Mouse (Mus musculus) heart, postnatal 14 days (tissue): ENCODE measurements around the gene Baz2b. TPM values are rescaled to one million over a fixed set of nuclear protein-coding genes. Genes with fewer than 3 reads are reported as not detected.

Source experiments
- DNase-seq, 2 experiments: peaks; one replicate each; pipeline ENCODE4 v3.0.0; 2021 to 2022
- intact Hi-C: fragments of 180-260 bp; cut with DNase I; formaldehyde crosslinking; loops from one replicate; pipeline ENCODE4 v1.15.1; 2025
- total RNA-seq, 2 experiments: library from RNA; stranded (reverse); gene quantifications; 2 replicates each; pipeline ENCODE4 v1.2.3; 2021

Baz2b gene
- total RNA-seq, 2 experiments from 2014 or later, result 44.6 to 54.8 TPM

DNA sequence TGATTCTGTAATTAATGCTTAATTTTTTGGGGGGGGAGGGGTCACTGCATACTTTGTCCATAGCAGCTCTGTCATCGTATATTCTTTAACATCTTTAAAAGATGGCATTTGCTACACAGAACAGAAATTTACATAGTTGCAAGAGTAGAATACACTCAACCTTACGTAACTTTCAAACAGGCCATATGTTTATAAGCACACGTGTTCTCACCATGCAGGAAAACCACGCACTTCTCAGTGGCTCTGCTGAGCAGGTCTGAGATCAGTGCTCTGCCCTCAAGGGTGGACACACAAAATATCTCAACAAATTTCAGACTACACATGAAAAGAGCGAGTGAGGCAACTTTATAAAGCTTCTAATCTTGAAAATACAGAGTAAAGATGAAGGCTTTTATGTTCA, 235.7 kb downstream of the Baz2b start:
- intact Hi-C loops, result no loop called here
- DNase-seq, result no peak

DNA sequence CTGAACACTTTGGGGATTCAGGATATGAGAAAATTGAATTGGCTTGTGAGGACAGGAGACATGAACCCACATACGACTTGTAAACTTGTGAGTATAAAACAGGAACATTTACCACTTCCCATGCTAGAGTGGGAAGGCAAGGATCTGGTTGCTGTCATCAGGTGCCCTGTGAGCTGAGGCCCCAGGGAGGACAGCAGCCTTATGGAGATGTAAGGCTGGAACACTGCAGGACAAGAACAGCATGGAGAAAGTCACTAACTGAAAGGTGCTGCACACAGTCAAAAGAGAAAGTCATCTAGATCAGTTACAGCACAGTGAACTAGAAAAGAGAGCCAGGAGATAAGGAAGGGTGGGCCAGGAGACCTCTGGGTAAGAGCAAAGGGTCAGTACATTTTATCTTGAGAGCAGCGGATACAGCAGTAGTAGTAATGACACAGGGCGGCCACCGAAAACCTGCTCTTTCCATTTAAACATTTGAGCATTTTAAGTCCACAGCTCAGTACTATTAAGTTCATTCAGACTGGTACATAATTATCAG, 236.5 kb downstream of the Baz2b start:
- no peak for DNase-seq
- intact Hi-C loops, result no loop called here

DNA sequence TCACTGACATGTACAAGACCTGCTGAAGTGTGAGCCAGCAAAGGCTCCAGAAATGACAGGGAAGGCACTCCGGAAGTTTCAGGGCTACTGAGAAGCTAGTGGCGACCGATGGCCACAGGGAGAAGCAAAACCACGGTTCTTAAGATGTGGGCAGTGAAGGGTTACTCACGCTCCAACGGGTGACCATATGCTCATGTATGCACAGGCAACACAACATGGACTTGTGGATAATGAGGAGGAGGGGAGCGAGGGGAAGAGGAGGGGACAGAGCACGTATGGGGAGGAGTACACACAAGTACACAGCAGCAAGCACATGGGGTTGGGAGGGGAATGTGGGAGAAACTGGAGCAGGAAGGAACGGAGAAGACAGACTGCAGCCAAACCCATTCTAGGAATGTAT, 239.1 kb downstream of the Baz2b start:
- DNase-seq, result no peak
- intact Hi-C loops, result no loop called here

DNA sequence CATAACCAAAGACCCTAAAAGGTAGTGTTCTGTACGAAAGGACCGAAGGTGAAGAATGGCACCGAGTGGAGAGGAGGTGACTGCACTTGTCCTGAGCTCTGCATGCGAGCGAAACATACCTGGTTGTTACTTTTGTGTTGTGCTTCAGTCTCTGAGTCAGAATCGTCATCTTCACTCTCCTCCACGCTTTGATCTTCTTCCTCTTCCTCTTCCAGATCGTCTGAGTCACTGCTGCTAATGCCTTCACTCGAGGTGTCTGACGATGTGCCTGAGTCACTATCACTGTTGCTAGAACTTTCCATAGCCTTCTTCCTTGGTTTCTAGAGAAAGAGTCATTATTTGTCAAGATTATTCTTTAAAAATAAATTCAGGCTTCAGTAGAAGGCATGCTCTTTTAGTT, 240.5 kb downstream of the Baz2b start:
- no peak for DNase-seq
- intact Hi-C loops, result no loop called here

DNA sequence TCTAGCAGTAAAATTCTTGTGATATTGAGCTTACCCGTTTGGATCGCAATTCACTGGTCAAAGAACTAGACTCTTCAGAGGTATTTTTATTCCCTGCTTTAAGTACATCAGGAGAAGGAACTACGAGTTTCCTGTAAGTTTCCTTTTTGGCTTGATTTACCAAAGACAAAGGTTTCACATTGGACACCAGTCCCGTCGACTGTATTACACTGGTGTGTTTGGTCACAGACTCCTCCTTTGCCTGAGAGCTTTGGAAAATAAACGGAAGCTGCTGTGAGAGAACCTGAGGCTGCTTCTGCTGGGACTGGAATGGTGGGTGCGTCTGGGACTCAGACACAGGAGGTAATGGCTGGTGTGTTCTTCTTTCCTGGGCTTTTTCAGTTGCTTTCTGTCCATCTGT, 241.0 kb downstream of the Baz2b start:
- DNase-seq, result no peak
- intact Hi-C loops, result no loop called here

DNA sequence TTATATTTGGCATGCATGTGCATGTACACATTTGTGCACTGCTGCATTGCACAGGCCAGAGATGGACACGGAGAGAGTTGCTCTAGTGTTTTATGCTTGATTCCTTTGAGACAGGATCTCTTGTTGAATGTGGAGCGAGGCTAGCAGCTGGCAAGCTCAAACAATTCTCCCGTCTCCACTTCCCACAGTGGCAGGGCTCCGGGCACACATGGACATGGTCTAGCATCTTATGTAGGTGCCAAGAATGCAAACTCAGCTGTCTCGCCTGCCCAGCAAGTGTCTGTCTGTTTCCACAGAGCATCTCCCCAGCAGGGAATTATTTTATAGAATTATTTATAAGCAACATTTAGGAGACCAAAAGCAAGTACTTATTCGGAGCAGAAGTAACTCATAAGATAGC, 243.2 kb downstream of the Baz2b start:
- DNase-seq, result no peak
- intact Hi-C loops, result no loop called here

DNA sequence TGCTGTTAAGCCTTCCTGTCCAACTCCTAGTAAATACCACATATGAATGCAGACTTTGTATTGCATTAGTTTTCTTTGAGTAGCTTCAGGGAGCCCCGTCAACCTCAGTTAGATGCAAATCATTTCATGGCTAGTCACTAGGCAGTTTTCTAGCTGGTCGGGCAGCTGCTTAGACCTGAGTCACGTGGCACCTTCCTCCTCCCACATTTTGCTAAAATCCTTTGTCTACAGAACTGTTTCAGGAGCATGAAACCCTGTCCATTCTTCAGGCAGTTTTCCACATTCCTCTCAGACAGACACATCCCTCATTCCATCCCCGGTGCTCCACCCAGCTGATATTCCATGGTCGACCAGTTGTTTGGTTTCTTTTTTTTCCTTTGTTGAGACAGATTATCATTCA, 246.6 kb downstream of the Baz2b start:
- intact Hi-C loops, result no loop called here
- DNase-seq, result no peak

DNA sequence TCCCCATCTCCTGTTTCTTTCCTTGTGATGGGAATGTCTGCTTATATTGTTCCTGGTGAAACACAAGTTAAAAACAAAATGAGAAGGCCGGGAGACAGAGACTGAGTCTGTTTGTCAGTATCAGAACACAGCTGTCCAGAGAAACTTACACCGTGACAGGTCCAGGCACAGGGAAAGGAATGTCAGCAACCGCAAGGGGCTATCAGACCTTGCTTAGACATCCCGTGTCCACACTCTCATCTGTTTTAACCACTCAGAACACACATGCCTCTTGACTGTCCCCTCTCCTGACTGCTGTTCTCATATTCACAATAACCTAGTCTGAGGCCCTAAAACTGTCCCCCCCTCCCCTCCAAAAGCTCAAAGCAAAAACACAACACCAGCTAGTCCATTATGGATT, 247.1 kb downstream of the Baz2b start:
- DNase-seq, result no peak
- intact Hi-C loops, result no loop called here

DNA sequence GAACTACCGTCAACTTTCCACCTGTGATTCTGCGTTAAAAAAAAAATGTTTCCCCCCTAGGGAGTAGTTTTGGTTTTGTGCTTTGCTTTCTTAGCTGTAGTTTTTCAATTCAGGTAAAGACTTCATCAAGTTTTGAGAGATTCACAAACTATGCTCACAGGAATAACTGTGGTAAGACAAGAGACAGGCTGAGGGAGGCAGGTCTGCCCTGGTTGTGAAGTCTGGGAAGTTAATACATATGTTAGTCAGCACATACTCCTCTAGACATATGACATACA, 249.2 kb downstream of the Baz2b start:
- intact Hi-C loops, result no loop called here
- no peak for DNase-seq

DNA sequence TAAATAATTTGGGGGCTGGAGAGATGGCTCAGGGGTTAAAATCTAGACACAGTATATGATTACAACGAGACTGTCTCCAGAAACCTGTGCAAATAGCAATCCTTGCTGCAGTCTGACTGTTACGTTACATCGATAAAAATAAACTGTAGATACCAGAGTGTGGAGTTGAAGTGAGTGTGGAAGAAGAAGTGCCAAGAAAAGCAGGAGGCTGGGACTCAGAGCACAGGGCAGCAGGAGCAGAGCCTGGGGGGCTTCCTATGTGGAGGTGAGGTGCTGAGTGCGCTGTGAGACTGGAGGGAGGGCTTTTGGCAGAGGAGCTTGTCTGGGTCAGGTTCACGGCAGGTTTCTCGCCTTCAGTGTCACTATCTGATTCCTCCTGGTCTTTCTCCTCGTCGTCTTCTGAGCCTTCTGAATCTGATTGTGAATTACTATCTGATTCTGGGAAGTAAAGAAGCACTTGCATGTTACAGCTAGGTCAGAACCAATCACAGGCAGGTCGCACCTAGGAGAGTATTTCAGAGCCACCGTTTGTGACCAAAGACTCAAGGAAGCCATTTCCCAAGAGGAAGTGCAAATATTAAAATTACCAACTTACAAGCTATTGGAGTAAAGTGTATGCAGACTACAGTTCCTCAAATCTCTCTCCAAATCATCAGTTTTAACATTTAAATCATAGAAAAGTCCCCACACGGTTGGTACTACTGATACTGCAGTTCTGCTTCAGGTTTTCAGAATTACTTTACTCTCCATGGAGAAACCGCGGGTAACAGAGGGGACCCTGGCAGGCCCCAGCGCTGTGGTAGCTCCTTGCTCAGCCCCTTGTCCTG, 249.8 kb downstream of the Baz2b start:
- intact Hi-C loops, result loop anchor here (10.0 kb wide), 1 partner anchor 245 kb away; the partner anchor contains the start of genes Baz2b and March7
- no peak for DNase-seq

DNA sequence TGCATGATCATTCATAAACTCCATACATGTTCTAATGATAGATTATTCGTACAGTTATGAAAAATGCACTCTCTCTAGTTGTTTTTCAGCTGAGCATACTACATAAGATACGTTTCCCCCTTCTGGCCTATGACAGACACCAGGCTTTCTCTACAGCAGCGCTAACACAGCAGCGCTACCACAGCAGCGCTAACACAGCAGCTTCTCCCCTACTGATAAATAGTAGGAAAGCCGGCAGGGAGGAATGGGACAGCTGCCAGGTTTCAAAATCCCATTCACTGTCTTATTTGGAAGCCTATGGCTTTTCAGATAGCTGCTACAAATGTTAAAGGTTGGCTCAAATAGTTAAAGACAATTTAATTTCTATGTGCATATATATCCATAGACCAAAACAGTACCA, 251.1 kb downstream of the Baz2b start:
- peak; percentile 38 to 51 for DNase-seq

DNA sequence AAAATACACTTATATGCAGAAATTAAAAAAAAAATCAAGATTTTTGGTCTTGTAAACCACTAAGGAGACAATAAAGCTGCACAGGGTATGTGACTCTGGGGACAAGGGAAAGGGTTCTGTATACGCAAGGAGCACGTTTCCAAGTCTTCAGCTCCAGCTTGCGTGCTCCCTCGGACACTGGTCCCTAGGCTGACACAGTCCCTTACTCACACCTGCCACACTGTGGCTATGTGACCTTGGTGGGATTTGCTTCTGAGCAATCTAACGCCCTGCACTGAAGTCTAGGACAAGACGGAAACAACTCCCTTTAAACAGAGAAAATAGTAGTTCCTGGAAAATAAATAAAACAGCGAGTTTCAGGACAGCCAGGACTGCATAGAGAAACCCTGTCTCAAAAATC, 253.7 kb downstream of the Baz2b start:
- intact Hi-C loops, result loop anchor here (10.0 kb wide), 1 partner anchor 249 kb away; the partner anchor contains the start of genes Baz2b and March7

More for the DNA sequence above, 251.1 kb downstream of the Baz2b start:
- intact Hi-C loops, result loop anchor here (10.0 kb wide), 1 partner anchor 246 kb away; the partner anchor contains the start of genes Baz2b and March7

DNA sequence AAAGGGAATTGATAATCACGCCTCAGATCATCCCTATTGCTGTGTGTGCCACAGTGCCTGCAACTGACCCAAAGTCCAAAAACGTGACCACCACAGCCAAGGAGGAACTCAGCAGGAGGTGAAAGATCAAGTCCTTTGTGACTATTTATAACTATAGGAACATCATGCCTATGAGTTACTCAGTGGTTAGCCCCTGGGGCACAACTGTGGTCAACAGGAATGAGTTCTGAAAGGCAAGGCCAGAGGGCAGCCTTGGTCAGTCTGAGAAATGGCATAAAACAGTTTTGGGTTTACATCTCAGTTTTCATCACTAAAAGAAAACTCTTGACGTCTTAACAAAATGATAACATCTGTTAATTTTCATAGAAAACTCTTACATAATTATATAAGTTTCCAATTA, 254.8 kb downstream of the Baz2b start:
- intact Hi-C loops, result loop anchor here (5.0 to 10.0 kb wide), 2 partner anchors 168 to 250 kb away; partner anchors contain the start of genes Baz2b and March7
- no peak for DNase-seq

More for the DNA sequence above, 253.7 kb downstream of the Baz2b start:
- no peak for DNase-seq

DNA sequence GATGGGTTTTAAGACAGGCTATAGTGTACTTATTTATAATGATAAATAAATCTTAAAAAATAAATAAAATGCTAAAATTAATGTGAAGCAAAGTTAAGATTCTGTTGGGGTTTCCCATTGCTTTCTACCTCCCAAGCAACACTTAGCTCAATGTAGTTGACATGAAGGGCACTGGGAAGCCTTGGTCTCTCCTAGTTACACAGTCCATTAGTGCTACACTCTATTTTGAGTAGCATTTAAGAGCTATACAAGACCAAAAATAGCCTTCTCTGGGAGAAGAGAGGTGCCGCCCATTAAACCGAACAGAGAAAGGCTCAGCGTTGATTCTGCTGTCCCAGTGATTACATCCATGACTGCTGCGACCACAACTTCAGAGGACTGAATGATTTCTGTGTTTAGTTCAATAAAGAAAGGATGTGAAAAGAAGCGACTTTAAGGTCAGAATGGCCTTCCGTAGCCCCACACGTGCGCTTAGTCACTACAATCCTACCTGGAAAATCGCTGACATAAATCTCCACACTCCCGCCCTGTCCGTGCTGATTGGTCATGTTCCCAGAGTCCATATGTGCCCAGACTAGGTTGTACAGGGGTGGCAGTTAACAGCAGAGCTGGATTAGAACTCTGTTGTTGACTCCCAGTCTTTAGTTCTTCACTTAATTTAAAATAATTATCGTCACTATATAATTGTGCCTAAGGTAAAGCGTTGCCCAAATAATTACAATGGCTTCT, 257.2 kb downstream of the Baz2b start:
- intact Hi-C loops, result loop anchor here (5.0 to 10.0 kb wide), 2 partner anchors 170 to 252 kb away; partner anchors contain the start of genes Baz2b and March7

DNA sequence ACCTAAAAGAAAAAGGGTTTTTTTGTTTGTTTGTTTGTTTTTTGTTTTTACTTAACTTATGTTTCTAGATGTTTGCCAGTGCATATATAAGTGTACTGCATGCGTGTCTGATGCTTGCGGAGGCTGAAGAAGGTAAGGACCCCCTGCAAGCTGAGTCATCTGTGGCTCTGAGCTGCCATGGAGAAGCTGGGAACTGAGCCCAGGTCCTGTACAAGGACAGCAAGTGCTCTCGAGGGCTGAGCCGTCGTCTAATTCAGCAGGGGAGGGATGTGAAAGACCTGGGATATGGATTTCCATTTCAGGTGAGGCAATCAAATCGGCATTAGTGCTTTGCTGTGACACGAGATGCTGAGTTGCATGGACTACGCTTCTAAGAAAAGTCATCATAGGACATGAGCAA, 257.9 kb downstream of the Baz2b start:
- intact Hi-C loops, result loop anchor here (5.0 to 10.0 kb wide), 2 partner anchors 171 to 253 kb away; partner anchors contain the start of genes Baz2b and March7
- no peak for DNase-seq

More for the DNA sequence above, 257.2 kb downstream of the Baz2b start:
- no peak for DNase-seq

DNA sequence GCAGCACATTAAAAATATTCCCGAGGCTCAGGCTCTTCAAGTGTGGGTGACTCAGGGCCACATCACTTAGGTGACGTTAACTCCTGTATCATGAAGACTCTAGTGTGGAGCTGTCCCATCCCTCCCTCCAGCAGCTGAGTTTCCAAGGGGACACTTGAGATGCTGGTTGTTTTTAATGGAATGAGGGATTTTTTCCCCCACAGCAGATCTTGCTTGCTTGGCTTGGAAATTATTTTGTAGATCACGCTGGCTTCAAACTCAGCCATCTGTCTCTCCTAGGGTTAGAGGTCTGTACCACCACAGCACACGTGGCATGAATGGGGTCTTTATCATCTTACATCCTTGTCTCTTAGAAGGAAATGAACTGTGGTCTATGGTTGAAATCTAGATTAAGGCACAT, 258.5 kb downstream of the Baz2b start:
- DNase-seq, result no peak
- intact Hi-C loops, result loop anchor here (5.0 to 10.0 kb wide), 2 partner anchors 171 to 254 kb away; partner anchors contain the start of genes Baz2b and March7

DNA sequence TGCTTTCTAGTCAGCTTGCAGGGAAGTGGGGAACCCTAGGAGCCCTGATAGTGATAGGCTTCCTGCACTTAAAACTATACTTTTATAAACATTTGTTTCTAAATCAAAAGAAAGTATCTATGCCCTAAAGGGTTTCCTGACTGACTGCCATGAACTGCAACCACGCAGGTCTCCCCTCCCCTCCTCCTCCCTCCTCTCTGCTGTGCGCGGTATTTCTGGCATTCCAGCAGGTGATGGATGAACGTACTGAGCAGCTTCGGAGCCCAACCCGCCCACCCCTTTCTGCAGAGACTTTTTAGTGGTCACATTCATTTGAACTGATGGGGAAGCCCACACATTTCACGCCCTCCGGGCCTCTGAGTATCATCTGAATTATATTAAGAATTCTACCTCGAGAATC, 273.3 kb downstream of the Baz2b start:
- no peak for DNase-seq
- intact Hi-C loops, result no loop called here

DNA sequence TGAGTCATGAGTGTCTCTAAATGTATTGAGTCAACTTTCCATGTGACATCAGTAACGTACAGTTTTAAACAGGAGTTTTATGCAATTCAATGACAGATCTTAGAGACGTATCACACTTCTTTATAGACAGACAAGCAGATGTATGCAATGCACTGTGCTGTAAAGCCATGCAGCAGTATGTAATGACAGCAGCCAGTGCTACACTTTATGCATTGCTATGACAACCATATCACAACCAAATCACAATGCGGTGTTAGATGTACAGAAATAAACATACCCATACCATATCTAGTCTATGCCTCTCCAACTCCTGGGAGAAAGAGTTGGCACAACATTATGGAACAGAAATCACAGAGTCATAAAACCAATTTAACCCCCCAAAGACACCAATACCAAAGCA, 276.5 kb downstream of the Baz2b start:
- intact Hi-C loops, result no loop called here
- DNase-seq, result no peak

DNA sequence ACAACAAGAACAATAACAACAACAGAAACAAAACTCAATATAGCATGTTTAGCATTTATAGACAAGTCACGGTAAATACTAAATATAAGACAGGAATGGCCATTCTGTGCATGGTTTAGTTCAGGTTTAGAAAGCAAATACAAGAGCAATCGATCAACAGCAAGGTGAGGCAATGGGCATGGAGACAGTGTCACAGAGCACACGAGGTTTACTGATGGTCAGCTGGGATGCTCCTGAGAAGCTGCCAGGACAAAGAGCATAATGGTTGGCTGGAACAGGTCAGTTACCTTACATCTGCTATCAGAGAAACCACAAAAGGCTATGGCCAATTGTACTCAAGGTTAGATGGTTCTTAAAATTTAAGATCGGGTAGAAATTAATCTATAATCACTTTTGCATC, 277.4 kb downstream of the Baz2b start:
- intact Hi-C loops, result no loop called here
- DNase-seq, result no peak

DNA sequence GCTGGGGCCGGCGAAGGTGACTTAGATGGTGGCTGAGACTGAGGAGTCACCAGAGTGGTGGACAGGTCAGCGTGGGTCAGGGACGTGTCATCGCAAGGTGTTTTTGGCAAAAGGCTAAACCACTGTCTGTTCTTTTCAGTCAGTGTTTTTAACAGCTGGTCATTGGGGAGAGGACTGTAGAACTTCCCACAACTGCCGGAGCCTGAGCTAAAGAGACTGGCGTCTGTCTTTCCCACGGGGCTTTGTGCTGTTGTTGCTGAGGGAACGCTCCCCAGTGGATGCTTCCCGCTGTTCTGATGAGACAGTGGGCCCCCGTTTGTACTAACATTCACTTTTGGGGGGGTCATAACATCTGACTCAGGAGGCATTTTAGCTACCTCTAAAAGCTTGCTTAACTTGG, 296.0 kb downstream of the Baz2b start:
- intact Hi-C loops, result no loop called here
- no peak for DNase-seq

DNA sequence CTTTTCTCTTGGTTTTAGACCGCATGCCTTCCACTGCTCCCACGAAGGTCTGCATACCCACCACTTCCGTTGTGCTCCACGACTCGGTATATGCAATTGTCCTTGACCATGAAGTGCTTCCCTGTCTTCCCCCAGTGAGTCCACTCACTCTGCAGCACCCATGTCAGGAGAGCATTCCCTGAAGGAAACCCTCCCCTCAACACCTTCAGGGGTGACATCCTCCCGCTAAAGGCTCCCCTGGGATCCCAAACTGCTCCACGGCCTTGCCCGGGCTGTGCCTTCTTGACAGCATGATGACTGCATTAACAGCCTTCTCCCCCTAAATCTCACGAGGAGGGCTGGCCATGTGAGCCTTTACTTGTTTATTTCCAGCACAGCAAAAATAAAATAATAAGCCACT, 301.6 kb downstream of the Baz2b start:
- intact Hi-C loops, result no loop called here
- DNase-seq, result no peak
